Mouse (Mus musculus): ENCODE data around the gene Tmem265. TPM values are rescaled to one million over a fixed set of nuclear protein-coding genes. Genes with fewer than 3 reads are reported as not detected.

The Tmem265 gene
- not detected for polyA plus RNA-seq (2015; fragmentation: Illumina TruSeq; extraction: RNeasy Lipid Tissue Mini Kit (QIAGEN cat#74804); ENCODE audit: insufficient read depth, low read depth, low replicate concordance)

GRCm38 (mm10) chr7:127561340-127561858 lies at the start of gene Tmem265:
Tmem265 (plus strand) TSS chr7:127561390.

GRCm38 (mm10) chr7:127511808-127512230 lies 49.4 kb upstream of the Tmem265 start, which contains the start of gene Srcap:
Srcap (plus strand) TSS chr7:127511983.

GRCm38 (mm10) chr7:127519284-127519683 lies 41.9 kb upstream of the Tmem265 start, which contains the start of gene Gm42715:
Gm42715 (plus strand) TSS chr7:127519584.

GRCm38 (mm10) chr7:127572895-127573471 lies 11.8 kb downstream of the Tmem265 start, which contains the start of gene Phkg2:
Phkg2 (plus strand) TSS chr7:127573340.

GRCm38 (mm10) chr7:127588011-127588871 lies 27.1 kb downstream of the Tmem265 start, which contains the start of the genes Ccdc189 and Rnf40:
Ccdc189 (minus strand) TSS chr7:127588595.
Rnf40 (plus strand) TSS chr7:127588767.

GRCm38 (mm10) chr7:127614891-127615843 lies 54.0 kb downstream of the Tmem265 start, which contains the start of gene Zfp629:
Zfp629 (minus strand) TSS chr7:127615797.

Other genes with a start within 250 kb of the Tmem265 start
- 4.1 TPM for gene Zfp768, start 215.8 kb upstream of the Tmem265 start, polyA plus RNA-seq (2015; fragmentation: Illumina TruSeq; extraction: RNeasy Lipid Tissue Mini Kit (QIAGEN cat#74804); ENCODE audit: insufficient read depth, low read depth, low replicate concordance)
- 1.6 TPM for gene Zfp747, start 185.3 kb upstream of the Tmem265 start, polyA plus RNA-seq (2015; fragmentation: Illumina TruSeq; extraction: RNeasy Lipid Tissue Mini Kit (QIAGEN cat#74804); ENCODE audit: insufficient read depth, low read depth, low replicate concordance)
- gene 9130019O22Rik, start 174.2 kb upstream of the Tmem265 start, polyA plus RNA-seq (2015; fragmentation: Illumina TruSeq; extraction: RNeasy Lipid Tissue Mini Kit (QIAGEN cat#74804); ENCODE audit: insufficient read depth, low read depth, low replicate concordance) = 0.54 TPM
- 1.1 TPM for gene E430018J23Rik, start 167.8 kb upstream of the Tmem265 start, polyA plus RNA-seq (2015; fragmentation: Illumina TruSeq; extraction: RNeasy Lipid Tissue Mini Kit (QIAGEN cat#74804); ENCODE audit: insufficient read depth, low read depth, low replicate concordance)
- 3.5 TPM for gene Zfp764, start 154.6 kb upstream of the Tmem265 start, polyA plus RNA-seq (2015; fragmentation: Illumina TruSeq; extraction: RNeasy Lipid Tissue Mini Kit (QIAGEN cat#74804); ENCODE audit: insufficient read depth, low read depth, low replicate concordance)
- gene Zfp688, start 139.3 kb upstream of the Tmem265 start, polyA plus RNA-seq (2015; fragmentation: Illumina TruSeq; extraction: RNeasy Lipid Tissue Mini Kit (QIAGEN cat#74804); ENCODE audit: insufficient read depth, low read depth, low replicate concordance) = 6.0 TPM
- gene Zfp689, start 112.2 kb upstream of the Tmem265 start, polyA plus RNA-seq (2015; fragmentation: Illumina TruSeq; extraction: RNeasy Lipid Tissue Mini Kit (QIAGEN cat#74804); ENCODE audit: insufficient read depth, low read depth, low replicate concordance) = 1.1 TPM
- 21.0 TPM for gene Prr14, start 101.8 kb upstream of the Tmem265 start, polyA plus RNA-seq (2015; fragmentation: Illumina TruSeq; extraction: RNeasy Lipid Tissue Mini Kit (QIAGEN cat#74804); ENCODE audit: insufficient read depth, low read depth, low replicate concordance)
- gene Fbrs, start 82.2 kb upstream of the Tmem265 start, polyA plus RNA-seq (2015; fragmentation: Illumina TruSeq; extraction: RNeasy Lipid Tissue Mini Kit (QIAGEN cat#74804); ENCODE audit: insufficient read depth, low read depth, low replicate concordance) = 18.9 TPM
- 4.0 TPM for gene Srcap, start 49.4 kb upstream of the Tmem265 start, polyA plus RNA-seq (2015; fragmentation: Illumina TruSeq; extraction: RNeasy Lipid Tissue Mini Kit (QIAGEN cat#74804); ENCODE audit: insufficient read depth, low read depth, low replicate concordance)
- gene Gm42715, start 41.8 kb upstream of the Tmem265 start, polyA plus RNA-seq (2015; fragmentation: Illumina TruSeq; extraction: RNeasy Lipid Tissue Mini Kit (QIAGEN cat#74804); ENCODE audit: insufficient read depth, low read depth, low replicate concordance) = 13.7 TPM
- gene Phkg2, start 11.9 kb downstream of the Tmem265 start, polyA plus RNA-seq (2015; fragmentation: Illumina TruSeq; extraction: RNeasy Lipid Tissue Mini Kit (QIAGEN cat#74804); ENCODE audit: insufficient read depth, low read depth, low replicate concordance) = 33.3 TPM
- gene Ccdc189, start 27.2 kb downstream of the Tmem265 start, polyA plus RNA-seq (2015; fragmentation: Illumina TruSeq; extraction: RNeasy Lipid Tissue Mini Kit (QIAGEN cat#74804); ENCODE audit: insufficient read depth, low read depth, low replicate concordance) = 4.7 TPM
- gene Rnf40, start 27.4 kb downstream of the Tmem265 start, polyA plus RNA-seq (2015; fragmentation: Illumina TruSeq; extraction: RNeasy Lipid Tissue Mini Kit (QIAGEN cat#74804); ENCODE audit: insufficient read depth, low read depth, low replicate concordance) = 13.6 TPM
- gene Zfp629, start 54.4 kb downstream of the Tmem265 start, polyA plus RNA-seq (2015; fragmentation: Illumina TruSeq; extraction: RNeasy Lipid Tissue Mini Kit (QIAGEN cat#74804); ENCODE audit: insufficient read depth, low read depth, low replicate concordance) = 3.3 TPM
- 12.7 TPM for gene Bcl7c, start 147.5 kb downstream of the Tmem265 start, polyA plus RNA-seq (2015; fragmentation: Illumina TruSeq; extraction: RNeasy Lipid Tissue Mini Kit (QIAGEN cat#74804); ENCODE audit: insufficient read depth, low read depth, low replicate concordance)
- 1.5 TPM for gene Ctf1, start 151.3 kb downstream of the Tmem265 start, polyA plus RNA-seq (2015; fragmentation: Illumina TruSeq; extraction: RNeasy Lipid Tissue Mini Kit (QIAGEN cat#74804); ENCODE audit: insufficient read depth, low read depth, low replicate concordance)
- not detected for gene Ctf2, start 170.8 kb downstream of the Tmem265 start, polyA plus RNA-seq (2015; fragmentation: Illumina TruSeq; extraction: RNeasy Lipid Tissue Mini Kit (QIAGEN cat#74804); ENCODE audit: insufficient read depth, low read depth, low replicate concordance)
- gene Fbxl19, start 183.2 kb downstream of the Tmem265 start, polyA plus RNA-seq (2015; fragmentation: Illumina TruSeq; extraction: RNeasy Lipid Tissue Mini Kit (QIAGEN cat#74804); ENCODE audit: insufficient read depth, low read depth, low replicate concordance) = 3.7 TPM
- 5.9 TPM for gene Orai3, start 208.4 kb downstream of the Tmem265 start, polyA plus RNA-seq (2015; fragmentation: Illumina TruSeq; extraction: RNeasy Lipid Tissue Mini Kit (QIAGEN cat#74804); ENCODE audit: insufficient read depth, low read depth, low replicate concordance)
- gene Setd1a, start 215.3 kb downstream of the Tmem265 start, polyA plus RNA-seq (2015; fragmentation: Illumina TruSeq; extraction: RNeasy Lipid Tissue Mini Kit (QIAGEN cat#74804); ENCODE audit: insufficient read depth, low read depth, low replicate concordance) = 5.8 TPM
- 1.5 TPM for gene Gm49388, start 224.2 kb downstream of the Tmem265 start, polyA plus RNA-seq (2015; fragmentation: Illumina TruSeq; extraction: RNeasy Lipid Tissue Mini Kit (QIAGEN cat#74804); ENCODE audit: insufficient read depth, low read depth, low replicate concordance)
- 26.3 TPM for gene Hsd3b7, start 239.2 kb downstream of the Tmem265 start, polyA plus RNA-seq (2015; fragmentation: Illumina TruSeq; extraction: RNeasy Lipid Tissue Mini Kit (QIAGEN cat#74804); ENCODE audit: insufficient read depth, low read depth, low replicate concordance)